Mouse (Mus musculus) liver, embryonic 14.5 days (tissue): Measurements from ENCODE around the gene Scp2. TPM values are rescaled to one million over a fixed set of nuclear protein-coding genes. Genes with fewer than 3 reads are reported as not detected.
A peak's percentile ranks its signal among the peaks of the same experiment; 100 is the strongest.

Experiments used
- ATAC-seq: fragments of 200-750 bp; cut with Nextera tagmentation; 2 replicates; pipeline ENCODE4 v1.8.0; 2017; ENCODE audit warnings: moderate number of reproducible peaks, mild to moderate bottlenecking, moderate library complexity; ENCODE audit not compliant: insufficient read depth
- DNase-seq, 3 experiments: peaks; one replicate each; pipeline ENCODE4 v3.0.0-alpha.2; 2012 to 2013; ENCODE audit warnings: low read depth in 3 of 3, low spot score in 3 of 3
- H3K27ac ChIP-seq: fragments of 300-500 bp; sonication (generic); 2 replicates; pipeline ENCODE4 v1.5.1; 2014; ENCODE audit warnings: moderate library complexity, mild to moderate bottlenecking, control low read depth, inconsistent platforms
- H3K27me3 ChIP-seq: fragments of 300-500 bp; sonication (generic); 2 replicates; pipeline ENCODE4 v1.6.1; 2014; ENCODE audit warnings: mild to moderate bottlenecking, low read length, moderate library complexity; ENCODE audit not compliant: control insufficient read depth, insufficient read depth
- H3K36me3 ChIP-seq: fragments of 300-500 bp; sonication (generic); replicated peaks from 2 replicates; pipeline ENCODE4 v1.6.1; 2014; ENCODE audit warnings: low read depth; ENCODE audit not compliant: control insufficient read depth, insufficient read depth
- H3K4me1 ChIP-seq, 2 experiments: fragments of 200-500 bp in 1 of 2; fragments of 300-500 bp in 1 of 2; sonication (generic) in 1 of 2; replicated peaks; 2 replicates each; pipeline ENCODE4 v1.6.1; 2012 to 2014; ENCODE audit warnings: antibody characterized with exemption in 1 of 2, inconsistent platforms in 1 of 2, low read length in 1 of 2; ENCODE audit not compliant: control insufficient read depth in 2 of 2, insufficient read depth in 2 of 2
- H3K4me2 ChIP-seq: fragments of 300-500 bp; sonication (generic); 2 replicates; pipeline ENCODE4 v1.6.1; 2014; ENCODE audit warnings: low read depth, mild to moderate bottlenecking, control low read depth, moderate library complexity
- H3K4me3 ChIP-seq, 2 experiments: fragments of 200-500 bp in 1 of 2; fragments of 300-500 bp in 1 of 2; sonication (generic) in 1 of 2; 2 replicates each; pipeline ENCODE4 v1.5.1; 2012 to 2014; ENCODE audit warnings: low read depth in 2 of 2, low read length in 2 of 2, mild to moderate bottlenecking in 2 of 2, control low read depth in 1 of 2, inconsistent platforms in 1 of 2, moderate library complexity in 1 of 2; ENCODE audit not compliant: insufficient read depth in 1 of 2
- H3K9ac ChIP-seq: fragments of 300-500 bp; sonication (generic); replicated peaks from 2 replicates; pipeline ENCODE4 v1.6.1; 2014; ENCODE audit warnings: mild to moderate bottlenecking, control low read depth, moderate library complexity
- H3K9me3 ChIP-seq: fragments of 300-500 bp; sonication (generic); 2 replicates; pipeline ENCODE4 v1.6.1; 2016; ENCODE audit warnings: low read length, mixed read lengths; ENCODE audit not compliant: control insufficient read depth
- CTCF ChIP-seq: IDR thresholded peaks from 2 replicates; pipeline ENCODE4 v1.5.1; 2016; ENCODE audit warnings: antibody characterized with exemption, low read depth, control low read depth
- EP300 ChIP-seq: IDR thresholded peaks from 2 replicates; pipeline ENCODE4 v1.6.1; 2016; ENCODE audit warnings: antibody characterized with exemption, low read depth
- WGBS: fragments of 180-500 bp; shearing (Covaris S2); extraction: QIAGEN DNeasy Blood & Tissue Kit; methylation state at CpG from one replicate; pipeline ENCODE4 v1.1.7; 2014; ENCODE audit not compliant: insufficient replicate concordance; 5-methylcytosine and 5-hydroxymethylcytosine counted together
- polyA plus RNA-seq, 2 experiments: library from polyadenylated mRNA; depleted of rRNA in 1 of 2; stranded (reverse) in 1 of 2; unstranded in 1 of 2; fragments of >200 nt; fragmentation: Nextera tagmentation in 1 of 2; extraction: Ambion mirVana in 1 of 2; gene quantifications; 2 replicates each; pipeline versions ENCODE4 v1.2.1 to v1.2.3; 2012 to 2014

Scp2 gene
- polyA plus RNA-seq, 2 experiments, result 195 to 311 TPM

- Histone ChIP-seq H3K27ac (no peak overlapping the region), H3K4me3 (no peak overlapping the region), H3K4me2 (no peak overlapping the region), H3K4me1 (peaks cover 0 to 2% of the 10 kb centered on the region in 2 experiments; a peak in 1 of 4 replicates), H3K9ac (no peak overlapping the region), H3K36me3 (no peaks in the 10 kb centered on the region; the same call in none of the 2 replicates), H3K27me3 (no peaks in the 10 kb centered on the region), H3K9me3 (no peaks in the 10 kb centered on the region)
- 78% methylated on average over 19 of the region's 19 CpGs for WGBS
- DNase-seq (no peak), ATAC-seq (no peak)
- TF ChIP-seq EP300 (no peak), CTCF (no peak)
Observed at GRCm38 (mm10) chr4:108045136-108046107, 99.4 kb downstream of the Scp2 start.

- DNase-seq (no peak), ATAC-seq (no peak)
- no peaks in the 10 kb centered on the region for H3K4me1 ChIP-seq
- H3K27me3 ChIP-seq, result peaks cover 15% of the 10 kb centered on the region
- H3K9me3 ChIP-seq, result no peaks in the 10 kb centered on the region
- H3K4me3 ChIP-seq, result no peak overlapping the region
- no peak overlapping the region for H3K4me2 ChIP-seq
- no peak overlapping the region for H3K27ac ChIP-seq
- no peak for TF ChIP-seq CTCF
- no peak for TF ChIP-seq EP300
- H3K36me3 ChIP-seq, result no peaks in the 10 kb centered on the region
- WGBS, result 63% methylated on average over 8 of the region's 8 CpGs
- H3K9ac ChIP-seq, result no peak overlapping the region
Observed at GRCm38 (mm10) chr4:108037027-108037426, 107.8 kb downstream of the Scp2 start.

GRCm38 (mm10) chr4:108033041-108033764 lies 111.6 kb downstream of the Scp2 start:
- Histone ChIP-seq H3K4me3 (no peak overlapping the region), H3K36me3 (no peaks in the 10 kb centered on the region), H3K4me1 (no peaks in the 10 kb centered on the region), H3K27me3 (peaks cover 41% of the 10 kb centered on the region), H3K27ac (no peak overlapping the region), H3K9me3 (no peaks in the 10 kb centered on the region), H3K4me2 (no peak overlapping the region), H3K9ac (no peak overlapping the region)
- DNase-seq (no peak), ATAC-seq (no peak)
- TF ChIP-seq EP300 (no peak), CTCF (no peak)
- WGBS, result 58% methylated on average over 8 of the region's 8 CpGs

GRCm38 (mm10) chr4:108032352-108032849 lies 112.4 kb downstream of the Scp2 start:
- Histone ChIP-seq H3K9ac (no peak overlapping the region), H3K27ac (no peak overlapping the region), H3K9me3 (no peaks in the 10 kb centered on the region), H3K4me2 (peak overlapping the region; percentile 62; the same call in 1 of the 2 replicates), H3K27me3 (peaks cover 41% of the 10 kb centered on the region), H3K4me3 (no peak overlapping the region), H3K36me3 (no peaks in the 10 kb centered on the region), H3K4me1 (peaks cover 0 to under 1% of the 10 kb centered on the region in 2 experiments; a peak in 2 of 4 replicates)
- TF ChIP-seq CTCF (no peak), EP300 (no peak)
- no peak for ATAC-seq
- no peak for DNase-seq
- WGBS, result 43% methylated on average over 11 of the region's 11 CpGs
